Mouse (Mus musculus) limb, embryonic 12.5 days (tissue): ENCODE measurements around the gene Bola1. TPM values are rescaled to one million over a fixed set of nuclear protein-coding genes. Genes with fewer than 3 reads are reported as not detected.

ENCODE experiments used
- ATAC-seq: fragments of 200-750 bp; cut with Nextera tagmentation; 2 replicates; pipeline ENCODE4 v1.8.0; 2017; ENCODE audit warnings: low read depth, moderate TSS enrichment; ENCODE audit not compliant: insufficient number of reproducible peaks, insufficient read depth, low FRiP score, low TSS enrichment
- H3K27ac ChIP-seq: fragments of 300-500 bp; sonication (generic); 2 replicates; pipeline ENCODE4 v1.5.1; 2016; ENCODE audit warnings: mild to moderate bottlenecking, moderate library complexity
- H3K27me3 ChIP-seq: fragments of 300-500 bp; sonication (generic); 2 replicates; pipeline ENCODE4 v1.6.1; 2016; ENCODE audit warnings: mild to moderate bottlenecking, moderate library complexity
- H3K36me3 ChIP-seq: fragments of 300-500 bp; sonication (generic); 2 replicates; pipeline ENCODE4 v1.6.1; 2016; ENCODE audit warnings: mild to moderate bottlenecking, moderate library complexity
- H3K4me1 ChIP-seq: fragments of 300-500 bp; sonication (generic); replicated peaks from 2 replicates; pipeline ENCODE4 v1.6.1; 2016
- H3K4me2 ChIP-seq: fragments of 300-500 bp; sonication (generic); 2 replicates; pipeline ENCODE4 v1.6.1; 2016; ENCODE audit warnings: mild to moderate bottlenecking, moderate library complexity
- H3K4me3 ChIP-seq: fragments of 300-500 bp; sonication (generic); replicated peaks from 2 replicates; pipeline ENCODE4 v1.5.1; 2016; ENCODE audit warnings: mild to moderate bottlenecking
- H3K9ac ChIP-seq: fragments of 300-500 bp; sonication (generic); replicated peaks from 2 replicates; pipeline ENCODE4 v1.6.1; 2016; ENCODE audit warnings: mild to moderate bottlenecking, moderate library complexity
- H3K9me3 ChIP-seq: fragments of 300-500 bp; sonication (generic); 2 replicates; pipeline ENCODE4 v1.6.1; 2016; ENCODE audit warnings: mild to moderate bottlenecking, moderate library complexity
- WGBS: fragments of 180-500 bp; shearing (Covaris S2); methylation state at CpG from one replicate; pipeline ENCODE4 v1.1.7; 2016; 5-methylcytosine and 5-hydroxymethylcytosine counted together
- microRNA-seq: library from miRNA; unstranded; fragments of <30 nt; microRNA quantifications from one replicate; pipeline ENCODE4, GENCODE M21; 2017
- polyA plus RNA-seq: library from polyadenylated mRNA; unstranded; fragments of >200 nt; fragmentation: Nextera tagmentation; extraction: Ambion mirVana; gene quantifications from 2 replicates; pipeline ENCODE4 v1.2.1, GENCODE M21; 2016

The Bola1 gene
- polyA plus RNA-seq, 1 experiment from 2014 or later: 56.3 TPM

DNA sequence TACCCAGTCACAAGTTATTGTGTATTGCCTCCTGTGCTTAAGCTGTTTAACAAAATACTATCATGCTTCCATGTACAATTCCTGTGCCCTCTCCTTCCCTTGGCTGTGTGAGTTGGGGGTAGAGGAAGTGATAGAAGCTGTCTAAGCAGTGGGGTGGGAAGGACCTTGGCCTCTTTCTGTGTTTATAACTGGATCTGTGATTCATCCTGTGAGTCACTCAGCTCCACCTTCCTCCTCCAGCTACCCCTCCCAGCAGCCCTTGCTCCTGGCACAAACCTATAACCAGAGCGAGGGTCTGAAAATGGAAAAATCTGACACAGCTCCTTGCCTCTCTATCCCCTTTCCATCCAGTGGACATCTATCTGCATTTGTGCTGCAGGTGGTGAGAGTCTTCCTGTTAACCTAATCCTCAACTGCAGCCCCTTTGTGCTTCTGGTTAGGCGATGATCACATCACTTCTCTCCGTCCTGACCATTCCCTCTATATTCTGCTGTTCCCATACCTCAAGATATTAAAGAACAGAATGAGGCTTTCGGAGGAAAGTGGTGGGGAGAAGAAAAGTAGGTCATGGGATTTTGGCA, 59.2 kb downstream of the Bola1 start:
- H3K9ac ChIP-seq: peak overlapping the region; percentile 72; the same call in 1 of the 2 replicates
- peak; percentile 2; the same call in 1 of the 2 replicates for ATAC-seq

DNA sequence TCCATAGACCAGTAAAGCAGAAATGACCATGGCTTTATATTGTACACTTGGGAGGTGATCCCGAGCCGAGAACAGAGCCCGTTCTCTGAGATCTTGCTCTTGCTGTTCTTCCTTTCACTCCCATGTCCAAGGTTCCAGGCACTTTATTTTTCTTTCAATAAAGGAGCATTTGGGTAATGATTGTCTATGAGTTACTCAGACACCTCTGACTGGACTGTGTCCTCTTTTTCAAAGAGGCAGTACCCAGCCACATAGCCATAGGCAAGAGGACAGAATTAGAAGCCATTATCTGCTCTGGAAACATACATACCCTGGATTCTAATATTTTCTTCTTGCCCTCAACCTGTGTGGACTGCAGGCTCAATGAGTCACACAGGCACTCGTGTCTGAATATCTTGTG, 59.7 kb downstream of the Bola1 start:
- Histone ChIP-seq H3K36me3 (peaks cover 17% of the 10 kb centered on the region), H3K4me3 (no peak overlapping the region), H3K4me1 (peaks cover 34% of the 10 kb centered on the region), H3K9ac (no peak overlapping the region), H3K4me2 (peak overlapping the region; percentile 83), H3K27ac (peak overlapping the region; percentile 90), H3K9me3 (no peaks in the 10 kb centered on the region), H3K27me3 (no peaks in the 10 kb centered on the region)
- WGBS: 83% methylated on average over 4 of the region's 4 CpGs
- ATAC-seq: no peak

More for the DNA sequence above, 59.2 kb downstream of the Bola1 start:
- peaks cover 12% of the 10 kb centered on the region for H3K36me3 ChIP-seq
- H3K27ac ChIP-seq: peak overlapping the region; percentile 90
- peaks cover 34% of the 10 kb centered on the region for H3K4me1 ChIP-seq
- H3K27me3 ChIP-seq: no peaks in the 10 kb centered on the region
- 41% methylated on average over 4 of the region's 4 CpGs for WGBS
- H3K4me2 ChIP-seq: peak overlapping the region; percentile 83
- H3K4me3 ChIP-seq: peak overlapping the region; percentile 55
- H3K9me3 ChIP-seq: no peaks in the 10 kb centered on the region

DNA sequence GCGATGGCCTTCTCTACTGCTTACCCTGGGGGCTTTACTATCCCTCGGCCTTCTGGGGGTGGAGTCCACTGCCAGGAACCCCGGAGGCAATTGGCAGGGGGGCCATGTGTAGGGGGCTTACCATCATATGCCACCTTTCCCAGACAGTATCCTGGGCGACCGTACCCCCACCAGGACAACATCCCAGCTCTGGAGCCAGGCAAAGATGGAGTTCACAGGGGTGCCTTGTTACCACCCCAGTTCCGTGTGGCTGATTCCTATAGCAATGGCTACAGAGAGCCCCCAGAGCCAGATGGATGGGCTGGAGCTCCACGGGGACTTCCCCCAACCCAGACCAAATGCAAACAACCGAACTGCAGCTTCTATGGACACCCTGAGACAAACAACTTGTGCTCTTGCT, 64.0 kb downstream of the Bola1 start:
- 80% methylated on average over 8 of the region's 8 CpGs for WGBS
- no peaks in the 10 kb centered on the region for H3K9me3 ChIP-seq
- H3K36me3 ChIP-seq: peaks cover 56% of the 10 kb centered on the region
- no peak overlapping the region for H3K9ac ChIP-seq
- no peak overlapping the region for H3K4me2 ChIP-seq
- no peak for ATAC-seq
- H3K4me3 ChIP-seq: no peak overlapping the region
- no peaks in the 10 kb centered on the region for H3K27me3 ChIP-seq
- H3K27ac ChIP-seq: no peak overlapping the region
- H3K4me1 ChIP-seq: peaks cover 17% of the 10 kb centered on the region

DNA sequence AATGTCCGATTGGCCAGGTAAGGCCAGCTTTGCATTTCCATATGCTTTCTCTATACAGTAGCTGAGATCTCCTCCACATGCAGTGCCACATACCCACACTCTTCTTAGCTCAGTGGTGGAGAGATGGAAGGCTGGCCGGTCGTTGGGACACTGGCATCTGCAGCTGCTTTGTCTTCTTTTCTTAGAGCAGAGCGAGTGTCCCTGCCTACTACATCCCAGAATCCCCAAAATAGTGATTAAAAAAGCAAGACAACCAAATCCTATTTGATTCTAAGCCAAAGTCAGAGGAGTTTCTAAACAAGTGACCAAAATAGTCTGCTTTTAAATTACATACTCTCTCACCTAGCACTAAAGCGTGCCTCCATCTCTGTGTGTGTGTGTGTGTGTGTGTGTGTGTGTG, 66.9 kb downstream of the Bola1 start:
- no peak for ATAC-seq
- no peaks in the 10 kb centered on the region for H3K27me3 ChIP-seq
- no peak overlapping the region for H3K4me2 ChIP-seq
- H3K4me1 ChIP-seq: no peaks in the 10 kb centered on the region
- H3K27ac ChIP-seq: no peak overlapping the region
- WGBS: 91% methylated on average over 5 of the region's 5 CpGs
- peaks cover 64% of the 10 kb centered on the region for H3K36me3 ChIP-seq
- H3K4me3 ChIP-seq: no peak overlapping the region
- H3K9me3 ChIP-seq: no peaks in the 10 kb centered on the region
- H3K9ac ChIP-seq: no peak overlapping the region

DNA sequence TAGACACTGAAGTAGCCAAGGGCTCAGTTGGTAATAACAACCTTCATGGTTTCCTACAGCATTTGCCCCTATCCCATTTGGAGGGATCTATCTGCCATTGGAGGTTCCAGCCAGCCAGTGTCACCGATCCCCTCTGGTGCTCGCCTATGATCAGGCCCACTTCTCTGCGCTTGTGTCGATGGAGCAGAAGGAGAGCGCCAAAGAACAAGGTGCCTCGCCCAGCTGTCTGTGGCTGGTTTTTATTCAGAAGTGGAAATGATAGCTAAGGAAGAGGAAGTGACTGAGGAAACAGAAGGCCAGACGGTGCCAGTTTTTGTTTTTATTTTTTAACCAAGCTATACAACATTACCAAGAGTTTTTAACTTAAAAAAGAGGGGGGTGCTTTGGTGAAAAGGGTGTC, 67.7 kb downstream of the Bola1 start:
- WGBS: 89% methylated on average over 7 of the region's 7 CpGs
- Histone ChIP-seq H3K27ac (no peak overlapping the region), H3K27me3 (no peaks in the 10 kb centered on the region), H3K4me1 (no peaks in the 10 kb centered on the region), H3K9me3 (no peaks in the 10 kb centered on the region), H3K4me3 (no peak overlapping the region), H3K36me3 (peaks cover 67% of the 10 kb centered on the region), H3K9ac (no peak overlapping the region), H3K4me2 (no peak overlapping the region)
- ATAC-seq: no peak

DNA sequence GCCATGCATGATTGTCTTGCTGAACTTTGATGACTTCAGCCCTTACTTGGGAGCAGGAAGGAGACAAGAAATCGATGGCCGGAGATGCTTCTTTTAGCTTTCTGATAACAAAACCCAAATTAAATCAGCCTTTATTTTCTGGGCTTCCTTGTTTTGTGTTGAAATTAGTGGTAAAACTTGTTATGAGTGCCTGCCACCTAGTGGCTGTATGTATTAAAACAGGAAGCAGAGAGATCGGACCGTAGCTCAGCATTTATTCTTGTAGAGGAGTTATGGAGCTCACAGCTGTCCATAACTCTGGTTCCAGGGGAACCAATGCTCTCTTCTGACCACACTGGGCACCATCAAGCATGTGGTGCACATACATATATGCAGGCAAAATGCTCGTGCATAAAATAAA, 71.6 kb downstream of the Bola1 start:
- H3K9ac ChIP-seq: no peak overlapping the region
- peaks cover 64% of the 10 kb centered on the region for H3K36me3 ChIP-seq
- H3K4me1 ChIP-seq: no peaks in the 10 kb centered on the region
- WGBS: 28% methylated on average over 5 of the region's 5 CpGs
- no peaks in the 10 kb centered on the region for H3K9me3 ChIP-seq
- no peaks in the 10 kb centered on the region for H3K27me3 ChIP-seq
- no peak for ATAC-seq
- no peak overlapping the region for H3K27ac ChIP-seq
- H3K4me2 ChIP-seq: no peak overlapping the region
- H3K4me3 ChIP-seq: no peak overlapping the region

Small RNAs within 50 kb of the gene (microRNA-seq; reads per million reads assigned to microRNA genes)
- not detected for gene Gm44492
- not detected for gene Gm47311
- gene Gm47313: not detected

Other genes starting within 250 kb of the Bola1 start
- gene Plekho1, start 223.7 kb downstream of the Bola1 start, polyA plus RNA-seq: 79.8 and 91.8 TPM in 2 replicates
- 36.5 and 38.9 TPM in 2 replicates for gene Vps45, start 161.2 kb downstream of the Bola1 start, polyA plus RNA-seq
- gene Otud7b, start 115.2 kb downstream of the Bola1 start, polyA plus RNA-seq: 18.7 and 23.3 TPM in 2 replicates
- gene Mtmr11, start 57.7 kb downstream of the Bola1 start, polyA plus RNA-seq: 31.3 and 34.0 TPM in 2 replicates
- gene Sf3b4, start 47.4 kb downstream of the Bola1 start, polyA plus RNA-seq: 178 and 209 TPM in 2 replicates
- gene Sv2a, start 38.6 kb downstream of the Bola1 start, polyA plus RNA-seq: 5.6 and 5.9 TPM in 2 replicates
- 1.7 and 2.0 TPM in 2 replicates for gene Hist2h2ab, start 156 bp upstream of the Bola1 start, polyA plus RNA-seq
- 13.1 and 17.7 TPM in 2 replicates for gene Hist2h2ac, start 1.2 kb upstream of the Bola1 start, polyA plus RNA-seq
- 9.9 and 10.4 TPM in 2 replicates for gene Hist2h2be, start 1.4 kb upstream of the Bola1 start, polyA plus RNA-seq
- gene Hist2h3c2, start 19.4 kb upstream of the Bola1 start, polyA plus RNA-seq: 9.0 and 11.9 TPM in 2 replicates
- 50.0 and 66.0 TPM in 2 replicates for gene Hist2h2aa2, start 20.6 kb upstream of the Bola1 start, polyA plus RNA-seq
- gene Hist2h2aa1, start 25.8 kb upstream of the Bola1 start, polyA plus RNA-seq: 17.4 and 36.2 TPM in 2 replicates
- gene Hist2h3c1, start 27.0 kb upstream of the Bola1 start, polyA plus RNA-seq: 0.35 TPM in 1 of 2 replicates, not detected in the other
- 19.4 and 26.5 TPM in 2 replicates for gene Hist2h4, start 43.6 kb upstream of the Bola1 start, polyA plus RNA-seq
- 95.3 and 139 TPM in 2 replicates for gene Hist2h3b, start 48.9 kb upstream of the Bola1 start, polyA plus RNA-seq
- 21.4 and 34.9 TPM in 2 replicates for gene Hist2h2bb, start 50.0 kb upstream of the Bola1 start, polyA plus RNA-seq
- gene Fcgr1, start 74.3 kb upstream of the Bola1 start, polyA plus RNA-seq: 0.94 and 1.1 TPM in 2 replicates
- gene BC107364, start 232.6 kb upstream of the Bola1 start, polyA plus RNA-seq: not detected in 2 replicates